Mouse (Mus musculus) layer of hippocampus, postnatal 14 days (tissue): ENCODE measurements around the gene Tnpo2. TPM values are rescaled to one million over a fixed set of nuclear protein-coding genes. Genes with fewer than 3 reads are reported as not detected.
A peak's percentile ranks its signal among the peaks of the same experiment; 100 is the strongest.
"Not testable (repeated sequence)": the region's sequence is repeated elsewhere in the genome, so short reads cannot be mapped to it uniquely, and the experiment has no call there.

Experiments used
- DNase-seq, 2 experiments: peaks; one replicate each; pipeline ENCODE4 v3.0.0; 2021 to 2022; ENCODE audit warnings: low spot score in 2 of 2, mixed read lengths in 1 of 2
- total RNA-seq, 2 experiments: library from RNA; stranded (reverse); gene quantifications; 2 replicates each; pipeline ENCODE4 v1.2.3; 2021

The Tnpo2 gene
- total RNA-seq, 2 experiments from 2014 or later: 150 to 152 TPM

DNA sequence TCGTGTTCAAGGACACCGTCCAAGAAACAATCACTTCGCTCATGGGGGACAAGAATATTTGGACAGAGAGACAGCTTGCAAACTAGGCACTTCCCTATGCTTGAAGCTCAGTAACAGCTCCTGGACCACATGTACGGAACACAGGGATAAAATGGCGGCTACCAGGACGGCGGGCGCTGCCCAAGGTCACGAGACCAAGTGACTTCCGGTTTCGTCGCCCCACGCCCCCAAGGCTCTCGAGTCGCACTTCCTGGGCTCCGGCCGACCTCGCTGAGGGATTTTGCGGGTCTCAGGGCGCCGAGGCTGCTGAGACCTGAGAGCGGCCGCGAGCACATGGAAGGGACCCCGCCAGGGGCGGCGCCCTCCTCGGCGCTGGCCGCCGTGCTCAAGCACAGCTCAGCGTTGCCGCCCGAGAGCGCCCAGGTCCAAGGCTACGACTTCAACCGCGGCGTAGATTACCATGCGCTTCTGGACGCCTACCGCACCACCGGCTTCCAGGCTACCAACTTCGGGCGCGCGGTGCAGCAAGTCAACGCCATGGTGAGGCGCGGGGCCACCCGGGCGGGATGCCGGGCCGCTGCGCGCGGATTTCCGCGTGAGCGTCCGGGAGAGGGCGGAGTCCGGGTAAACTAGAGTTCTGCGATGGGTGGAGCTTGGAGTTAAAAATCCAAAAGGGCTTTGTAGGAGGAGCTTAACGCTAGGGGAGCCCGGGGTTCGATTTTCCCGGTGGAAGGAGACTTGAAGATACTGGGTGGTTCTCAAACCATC, 35.0 kb downstream of the Tnpo2 start, which contains the start of gene Dhps:
Gene Dhps, plus strand, starts transcription at position 244 of the 768 bp plus-strand sequence.
- DNase-seq: peak; percentile 88 to 94

DNA sequence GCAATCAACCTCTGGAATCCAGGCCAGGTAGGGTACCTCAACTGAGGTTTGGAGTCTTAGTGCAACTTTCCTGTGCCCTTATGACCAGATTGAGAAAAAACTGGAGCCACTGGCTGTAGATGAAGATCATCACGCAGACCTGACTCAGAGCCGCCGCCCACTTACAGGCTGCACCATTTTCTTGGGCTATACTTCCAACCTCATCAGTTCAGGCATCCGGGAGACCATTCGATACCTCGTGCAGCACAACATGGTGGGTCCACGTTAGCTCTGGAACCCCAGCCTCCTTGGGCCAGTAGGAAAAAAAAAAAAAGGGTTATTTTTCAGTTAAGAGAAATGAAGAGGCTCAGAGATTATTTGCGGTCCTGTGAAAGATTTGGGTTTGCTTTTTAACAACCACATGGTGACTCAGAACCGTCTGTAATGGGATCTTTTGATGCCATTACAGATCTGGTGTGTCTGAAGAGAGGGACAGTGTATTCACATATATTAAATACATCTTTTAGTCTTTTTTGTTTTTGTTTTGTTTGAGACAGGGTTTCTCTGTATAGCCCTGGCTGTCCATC, 35.7 kb downstream of the Tnpo2 start:
- DNase-seq: no peak

DNA sequence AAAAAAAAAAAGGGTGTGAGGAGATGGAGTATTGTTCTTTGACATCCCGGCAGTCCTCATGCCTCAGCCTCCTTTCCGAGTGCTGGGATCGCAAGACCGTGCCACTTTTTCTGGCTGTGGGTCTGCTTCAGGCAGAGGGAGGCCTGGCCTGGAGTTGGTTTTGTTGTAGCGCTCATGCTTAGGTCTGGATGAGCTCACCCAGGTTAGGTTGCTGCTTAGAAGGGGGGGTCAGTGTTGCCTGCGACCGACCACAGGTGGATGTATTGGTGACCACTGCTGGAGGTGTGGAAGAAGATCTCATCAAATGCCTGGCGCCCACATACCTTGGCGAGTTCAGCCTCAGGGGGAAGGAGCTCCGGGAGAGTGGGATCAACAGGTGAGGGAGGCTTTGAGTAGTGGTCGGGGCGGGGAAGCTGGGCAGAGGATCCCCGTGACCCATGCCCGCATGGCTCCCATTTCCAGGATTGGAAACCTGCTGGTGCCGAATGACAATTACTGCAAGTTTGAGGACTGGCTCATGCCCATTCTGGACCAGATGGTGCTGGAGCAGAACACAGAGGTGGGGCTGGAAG, 36.4 kb downstream of the Tnpo2 start:
- DNase-seq: no peak

DNA sequence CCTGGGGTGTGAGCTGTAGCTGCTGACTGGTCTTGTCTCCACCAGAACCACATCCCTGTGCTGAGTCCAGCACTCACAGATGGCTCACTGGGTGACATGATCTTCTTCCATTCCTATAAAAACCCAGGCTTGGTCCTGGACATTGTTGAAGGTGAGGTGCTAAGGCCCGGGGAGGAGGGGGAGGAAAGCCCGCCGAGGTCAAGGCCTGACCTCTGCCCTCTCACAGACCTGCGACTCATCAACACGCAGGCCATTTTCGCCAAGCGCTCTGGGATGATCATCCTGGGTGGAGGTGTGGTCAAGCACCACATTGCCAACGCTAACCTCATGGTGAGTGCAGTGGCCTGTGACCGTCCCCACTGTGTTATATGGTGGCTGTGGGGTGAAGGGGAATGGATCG, 37.5 kb downstream of the Tnpo2 start:
- no peak for DNase-seq

DNA sequence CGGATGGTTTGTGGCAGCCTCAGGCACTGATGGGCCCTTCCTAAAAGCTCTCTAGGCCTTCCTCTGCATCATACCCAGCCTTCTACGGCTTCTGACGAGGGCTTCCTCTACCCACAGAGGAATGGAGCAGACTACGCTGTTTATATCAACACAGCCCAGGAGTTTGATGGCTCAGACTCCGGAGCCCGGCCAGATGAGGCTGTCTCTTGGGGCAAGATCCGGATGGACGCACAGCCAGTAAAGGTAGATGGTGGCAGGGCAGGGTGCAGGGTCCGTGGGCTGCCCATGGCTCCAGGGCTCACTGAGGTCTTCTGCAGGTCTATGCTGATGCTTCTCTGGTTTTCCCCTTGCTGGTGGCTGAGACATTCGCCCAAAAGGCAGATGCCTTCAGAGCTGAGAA, 37.9 kb downstream of the Tnpo2 start:
- no peak for DNase-seq

DNA sequence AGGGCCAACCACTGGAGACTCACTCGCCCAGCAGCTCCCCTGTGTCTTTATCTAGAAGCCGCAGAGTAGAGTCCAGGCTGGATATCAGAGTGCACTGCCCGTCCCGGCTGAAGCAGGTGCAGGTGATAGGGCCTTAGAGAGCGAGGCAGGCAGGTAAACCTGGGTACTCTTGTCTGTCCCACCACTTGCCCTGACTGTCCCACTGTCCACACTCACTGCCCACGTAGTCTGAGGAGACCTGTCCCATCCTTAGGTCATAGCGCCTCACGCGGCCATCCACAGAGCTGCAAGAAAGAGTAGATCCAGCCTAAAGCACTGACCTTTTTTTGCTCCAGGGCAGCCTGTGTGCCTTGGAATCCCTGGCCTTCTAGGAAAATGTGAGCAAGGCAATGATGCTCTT, 39.3 kb downstream of the Tnpo2 start:
- no peak for DNase-seq

DNA sequence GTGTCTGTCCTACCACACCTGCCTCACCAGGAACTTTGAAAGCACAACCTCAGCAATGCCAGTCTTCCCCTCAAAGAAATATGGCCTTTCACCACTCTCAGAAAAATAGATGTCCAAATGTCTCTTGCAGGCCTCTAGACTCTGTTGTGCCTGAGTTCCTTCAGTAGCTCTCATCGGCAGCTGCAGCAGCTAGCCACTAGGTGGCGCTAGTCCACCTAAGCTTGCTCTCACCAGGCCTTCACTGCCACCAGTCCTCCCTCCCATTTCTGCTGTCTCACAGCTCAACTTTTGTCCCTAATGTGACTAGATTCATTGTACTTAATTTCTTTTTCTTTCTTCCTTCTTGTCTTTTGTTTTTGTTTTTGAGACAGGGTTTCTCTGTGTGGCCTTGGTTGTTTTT, 40.3 kb downstream of the Tnpo2 start:
- peak; percentile 76 to 87 for DNase-seq

DNA sequence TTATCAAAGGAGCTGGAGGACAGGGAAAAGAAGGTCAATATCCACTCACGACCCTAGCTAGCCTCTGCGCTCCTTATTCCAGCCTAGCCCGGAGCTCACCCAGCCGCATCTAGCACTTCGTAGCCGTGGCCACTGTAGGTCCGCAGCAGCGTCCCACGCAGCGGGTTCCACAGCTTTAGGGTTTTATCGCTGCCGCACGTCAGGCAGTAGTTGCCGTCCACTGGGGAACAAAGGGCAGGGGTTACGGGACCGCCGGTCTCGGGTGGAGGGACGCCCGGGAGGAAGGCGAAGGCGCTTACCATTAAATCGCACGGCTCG, 43.5 kb downstream of the Tnpo2 start:
- DNase-seq: no peak

DNA sequence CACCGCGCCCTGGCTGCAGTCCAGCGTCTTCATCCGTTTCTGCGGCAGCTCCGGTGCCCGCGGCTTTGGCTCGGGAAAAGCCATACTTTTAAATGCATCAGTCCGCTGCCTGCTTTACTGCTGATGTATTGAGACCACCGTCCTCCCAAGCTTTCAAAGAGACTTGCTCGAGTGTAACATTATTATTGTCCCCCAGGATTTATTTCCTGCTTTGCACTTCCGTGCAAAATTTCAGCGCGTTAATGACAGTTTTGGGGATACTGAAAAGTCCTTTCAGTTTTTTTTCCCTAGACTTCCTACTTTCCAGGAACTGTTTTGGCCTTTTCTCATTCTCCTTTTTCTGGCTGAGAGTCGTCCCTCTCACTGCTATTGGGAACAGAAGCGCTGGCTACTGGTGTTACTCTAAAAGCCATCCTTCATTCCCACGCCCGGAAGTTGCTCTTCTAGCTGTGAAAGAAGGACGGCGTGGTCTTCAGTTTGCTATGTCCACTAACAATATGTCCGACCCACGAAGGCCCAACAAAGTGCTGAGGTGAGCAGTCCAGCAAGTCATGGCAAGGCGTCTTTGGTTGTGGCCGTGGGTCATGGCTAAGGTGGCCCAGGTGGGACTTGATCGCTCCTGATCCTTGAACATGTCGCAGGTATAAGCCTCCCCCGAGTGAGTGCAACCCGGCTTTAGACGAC, 44.0 kb downstream of the Tnpo2 start, which contains the start of gene Wdr83os:
Gene Wdr83os, plus strand, starts transcription at position 209 of the 684 bp plus-strand sequence.
- peak; percentile 68 to 72 for DNase-seq

DNA sequence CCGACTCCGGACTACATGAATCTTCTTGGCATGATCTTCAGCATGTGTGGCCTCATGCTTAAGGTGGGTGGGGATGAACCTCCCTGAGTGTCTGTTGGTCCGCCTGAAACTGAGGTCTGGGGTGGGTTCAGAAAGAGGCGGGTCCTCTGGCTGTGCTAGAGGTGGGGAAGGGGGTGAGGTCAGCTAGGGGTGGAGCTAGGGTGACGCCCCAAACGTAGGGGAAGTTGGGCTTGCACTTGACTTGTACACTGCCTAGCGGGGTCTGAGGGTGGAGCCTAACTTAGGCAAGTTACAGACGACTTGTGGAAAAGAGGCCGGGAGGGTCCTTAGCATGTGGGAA, 44.5 kb downstream of the Tnpo2 start, which contains the start of gene Wdr83:
Gene Wdr83, minus strand, starts transcription at position 91 of the 340 bp plus-strand sequence.
- no peak for DNase-seq

DNA sequence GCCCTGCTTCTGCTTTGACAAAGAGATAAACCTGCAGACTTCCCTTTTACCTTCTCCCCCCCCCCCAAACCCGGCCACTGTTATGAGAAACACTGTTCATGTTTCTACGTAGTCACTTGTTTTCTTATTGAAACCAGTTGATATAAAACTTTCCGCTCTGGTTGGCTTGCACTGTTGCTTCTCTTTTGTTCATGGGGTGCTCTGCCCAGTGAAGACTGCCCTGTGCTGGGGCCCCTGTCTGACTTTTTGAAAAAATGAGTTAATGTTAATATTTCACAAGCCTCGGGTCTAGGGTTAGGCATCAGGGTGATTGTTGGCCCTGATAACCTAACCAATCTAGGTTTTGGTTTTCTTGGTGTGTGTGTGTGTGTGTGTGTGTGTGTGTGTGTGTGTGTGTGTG, 45.5 kb downstream of the Tnpo2 start:
- not testable (repeated sequence) for DNase-seq

DNA sequence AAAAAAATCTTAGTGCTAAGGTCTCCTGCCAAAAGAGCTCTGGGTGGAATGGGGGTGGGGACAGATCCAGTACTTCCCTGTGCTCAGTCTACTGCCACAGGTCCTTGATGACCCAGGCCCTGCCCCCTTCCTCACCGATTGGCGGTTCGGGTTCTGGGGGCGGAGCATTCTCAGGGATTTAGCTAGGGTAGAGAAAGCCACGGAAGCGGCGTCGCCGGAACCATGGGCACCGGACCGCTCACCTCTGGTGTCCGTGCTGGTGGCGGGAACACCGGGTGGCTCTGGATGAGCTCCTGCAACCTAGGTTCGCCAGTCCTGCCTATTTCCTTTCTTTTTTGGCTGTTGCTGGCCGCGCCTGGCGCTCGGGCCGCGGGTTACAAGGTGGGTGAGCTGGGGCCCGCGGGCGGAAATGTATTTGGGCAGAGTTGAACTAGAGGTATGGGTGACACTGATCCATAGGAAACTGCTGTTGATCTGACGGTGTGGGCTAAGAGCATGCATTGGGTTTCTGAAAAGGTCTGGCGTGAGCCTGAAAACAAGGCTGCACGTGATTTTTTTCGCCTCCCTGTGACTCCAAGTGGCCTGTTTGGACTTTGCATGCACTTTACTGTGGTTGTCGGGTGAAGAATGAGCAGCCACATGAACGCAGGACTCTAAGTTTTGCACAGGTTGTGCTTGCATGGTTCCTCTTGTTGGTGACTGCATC, 46.5 kb downstream of the Tnpo2 start, which contains the start of gene Man2b1:
Gene Man2b1, plus strand, starts transcription at position 163 of the 706 bp plus-strand sequence.
- DNase-seq: peak; percentile 75 to 92

DNA sequence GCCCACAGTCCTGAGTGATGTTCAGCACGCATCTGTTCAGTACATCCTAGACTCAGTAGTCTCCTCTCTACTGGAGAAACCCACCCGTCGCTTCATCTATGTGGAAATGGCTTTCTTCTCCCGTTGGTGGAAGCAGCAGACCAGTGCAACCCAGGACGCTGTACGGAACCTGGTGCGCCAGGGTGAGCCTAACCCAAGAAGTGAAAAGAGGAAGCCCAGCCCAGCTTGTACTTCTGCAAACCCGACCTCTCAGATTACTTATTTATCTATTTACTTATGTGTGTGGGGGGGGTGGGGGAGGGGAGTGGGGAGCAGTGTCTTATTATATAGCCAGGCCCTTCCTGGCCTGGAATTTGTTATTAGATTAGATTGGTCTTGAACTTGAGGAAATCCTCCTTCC, 47.9 kb downstream of the Tnpo2 start:
- no peak for DNase-seq

DNA sequence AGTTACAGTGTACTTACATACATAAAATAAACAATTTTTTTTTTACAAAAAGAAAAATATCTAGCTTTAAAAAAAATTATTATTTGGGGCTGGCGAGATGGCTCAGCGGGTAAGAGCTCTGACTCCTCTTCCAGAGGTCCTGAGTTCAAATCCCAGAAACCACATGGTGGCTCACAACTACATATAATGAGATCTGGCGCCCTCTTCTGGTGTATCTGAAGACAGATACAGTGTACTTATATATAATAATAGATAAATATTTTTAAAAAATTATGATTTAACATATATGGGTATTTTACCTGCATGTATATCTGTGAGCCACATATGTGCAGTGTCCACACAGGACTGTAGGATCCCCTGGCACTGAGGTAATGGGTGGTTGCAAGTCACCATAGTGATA, 49.5 kb downstream of the Tnpo2 start:
- DNase-seq: no peak

DNA sequence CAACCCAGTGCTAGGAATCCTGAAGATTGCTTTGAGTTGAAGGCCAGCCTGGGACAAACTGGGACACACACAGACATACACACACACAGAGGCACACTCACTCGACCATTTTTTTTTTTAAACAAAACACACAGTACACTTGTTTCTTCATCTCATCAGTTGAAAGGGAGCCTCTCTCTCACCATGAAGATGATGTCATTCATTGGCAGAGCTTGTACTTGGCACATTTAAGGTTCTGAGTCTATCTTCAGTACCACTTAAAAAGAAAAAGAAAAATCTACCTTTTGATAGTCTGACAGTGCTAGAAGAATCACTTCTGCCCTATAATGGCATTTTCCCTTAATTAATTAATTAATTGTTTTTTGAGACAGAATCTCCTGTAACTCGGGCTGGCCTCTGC, 52.1 kb downstream of the Tnpo2 start:
- DNase-seq: no peak

DNA sequence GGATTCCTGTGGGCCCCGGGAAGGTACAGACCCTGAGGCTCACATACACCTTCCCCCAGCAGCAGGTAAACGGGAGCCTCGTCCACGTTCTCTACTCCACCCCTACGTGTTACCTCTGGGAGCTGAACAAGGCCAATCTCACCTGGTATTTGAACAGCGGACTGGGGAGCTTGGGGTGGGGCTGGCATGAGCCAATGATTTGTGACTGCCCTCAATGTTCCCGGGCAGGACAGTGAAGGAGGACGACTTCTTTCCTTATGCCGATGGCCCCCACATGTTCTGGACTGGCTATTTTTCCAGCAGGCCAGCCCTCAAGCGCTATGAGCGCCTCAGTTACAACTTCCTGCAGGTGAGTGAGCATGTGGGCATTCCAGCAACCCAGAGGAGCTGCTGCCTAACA, 54.1 kb downstream of the Tnpo2 start:
- no peak for DNase-seq

DNA sequence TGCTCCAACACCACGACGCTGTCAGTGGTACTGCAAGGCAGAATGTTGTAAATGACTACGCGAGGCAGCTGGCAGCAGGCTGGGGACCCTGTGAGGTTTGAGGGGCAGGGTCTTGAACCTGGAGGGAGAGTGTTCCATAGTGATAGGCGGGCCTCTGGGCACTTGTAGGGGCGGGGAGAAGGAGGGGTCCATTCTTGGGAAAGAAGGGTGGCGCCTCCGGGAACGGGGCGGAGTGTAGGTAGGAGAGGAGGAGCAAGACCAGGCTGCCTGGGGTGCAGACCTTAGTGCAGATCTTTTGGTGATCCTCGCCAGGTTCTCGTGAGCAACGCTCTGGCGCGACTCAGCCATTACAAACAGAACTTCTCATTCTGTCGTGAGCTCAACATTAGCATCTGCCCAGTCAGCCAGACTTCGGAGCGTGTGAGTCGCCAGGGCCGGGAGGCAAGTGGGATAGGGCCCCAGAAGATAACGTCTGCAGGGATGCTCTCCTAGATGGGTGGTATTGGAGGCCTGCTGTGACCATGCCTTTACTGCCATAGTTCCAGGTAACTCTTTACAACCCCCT, 54.9 kb downstream of the Tnpo2 start:
- no peak for DNase-seq

DNA sequence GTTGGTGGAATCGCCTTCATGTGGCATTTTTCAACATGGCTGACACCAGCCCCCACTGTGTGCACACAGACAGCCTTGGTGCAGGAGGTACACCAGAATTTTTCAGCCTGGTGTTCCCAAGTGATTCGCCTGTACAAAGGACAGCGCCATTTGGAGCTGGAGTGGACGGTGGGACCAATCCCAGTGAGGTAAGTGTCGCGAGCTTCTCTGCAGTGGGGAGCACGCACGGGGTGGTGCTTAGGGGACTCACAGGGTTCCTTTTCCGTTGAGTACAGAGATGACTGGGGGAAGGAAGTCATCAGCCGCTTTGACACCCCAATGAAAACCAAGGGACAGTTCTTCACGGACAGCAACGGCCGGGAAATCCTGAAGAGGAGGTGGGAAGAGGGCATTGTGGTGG, 58.3 kb downstream of the Tnpo2 start:
- no peak for DNase-seq

DNA sequence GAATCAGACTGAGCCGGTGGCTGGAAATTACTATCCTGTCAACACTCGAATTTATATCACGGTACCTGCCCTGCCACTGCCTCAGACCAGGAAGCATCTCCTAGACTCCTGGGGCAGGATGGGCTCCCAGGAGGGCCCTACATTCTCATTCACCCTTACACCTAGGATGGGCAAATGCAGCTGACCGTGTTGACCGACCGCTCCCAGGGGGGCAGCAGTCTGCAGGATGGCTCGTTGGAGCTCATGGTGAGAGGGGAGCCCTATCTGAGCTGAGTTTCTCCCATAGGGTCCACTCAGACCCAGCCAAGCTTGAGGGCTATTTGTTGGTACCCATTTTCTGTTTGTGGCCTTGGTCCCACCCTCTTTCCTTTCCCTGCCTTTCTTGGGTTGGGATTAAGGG, 58.9 kb downstream of the Tnpo2 start:
- no peak for DNase-seq

DNA sequence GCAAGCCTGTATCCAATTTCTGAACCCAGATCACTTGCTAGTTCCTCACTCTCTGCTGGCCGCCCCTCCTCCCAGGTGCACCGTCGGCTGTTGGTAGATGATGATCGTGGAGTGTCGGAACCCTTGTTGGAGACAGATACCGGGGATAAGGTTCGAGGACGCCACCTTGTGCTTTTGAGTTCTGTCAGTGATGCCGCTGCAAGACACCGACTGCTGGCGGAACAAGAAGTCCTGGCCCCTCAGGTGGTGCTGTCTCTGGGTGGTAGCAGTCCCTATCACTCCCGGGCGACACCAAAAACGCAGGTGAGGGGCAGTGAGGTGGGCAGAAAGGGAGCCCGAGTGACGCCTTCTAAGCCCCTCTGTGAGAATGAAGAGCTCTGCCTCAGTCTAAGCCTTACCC, 59.5 kb downstream of the Tnpo2 start:
- no peak for DNase-seq

DNA sequence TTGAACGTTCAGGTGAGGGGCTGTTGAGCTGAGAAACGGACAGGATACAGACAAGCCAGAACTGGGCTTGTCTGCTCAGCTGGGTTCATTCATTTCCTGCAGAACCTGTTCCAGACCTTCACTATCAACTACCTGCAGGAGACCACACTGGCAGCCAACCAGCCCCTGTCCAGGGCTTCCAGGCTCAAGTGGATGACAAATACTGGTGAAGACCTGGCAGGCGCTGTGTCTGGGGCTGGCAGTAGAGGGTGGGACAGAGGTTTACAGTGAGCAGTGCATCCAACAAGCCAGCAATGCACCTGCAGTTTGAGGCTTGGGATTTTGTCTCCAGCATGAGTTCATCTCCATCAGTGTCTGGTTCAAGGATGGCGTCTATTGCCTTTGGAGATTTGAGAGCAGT, 60.1 kb downstream of the Tnpo2 start:
- no peak for DNase-seq
